Mouse (Mus musculus) lung, embryonic 14.5 days (tissue): Measurements from ENCODE around the gene Lao1. TPM values are rescaled to one million over a fixed set of nuclear protein-coding genes. Genes with fewer than 3 reads are reported as not detected.

Experiments used
- ATAC-seq: fragments of 200-750 bp; cut with Nextera tagmentation; 2 replicates; pipeline ENCODE4 v1.8.0; 2017; ENCODE audit warnings: mild to moderate bottlenecking, moderate TSS enrichment, moderate library complexity; ENCODE audit not compliant: insufficient read depth
- DNase-seq: peaks from one replicate; pipeline ENCODE4 v3.0.0-alpha.2; 2015
- H3K27ac ChIP-seq: fragments of 300-500 bp; sonication (generic); 2 replicates; pipeline ENCODE4 v1.5.1; 2014; ENCODE audit warnings: low read depth, mild to moderate bottlenecking, moderate library complexity
- H3K27me3 ChIP-seq: fragments of 300-500 bp; sonication (generic); 2 replicates; pipeline ENCODE4 v1.6.1; 2014; ENCODE audit warnings: low read length, control low read depth; ENCODE audit not compliant: insufficient read depth
- H3K36me3 ChIP-seq: fragments of 300-500 bp; sonication (generic); 2 replicates; pipeline ENCODE4 v1.6.1; 2014; ENCODE audit warnings: control low read depth; ENCODE audit not compliant: insufficient read depth
- H3K4me1 ChIP-seq: fragments of 300-500 bp; sonication (generic); 2 replicates; pipeline ENCODE4 v1.6.1; 2014; ENCODE audit warnings: antibody characterized with exemption, control low read depth; ENCODE audit not compliant: insufficient read depth
- H3K4me2 ChIP-seq: fragments of 300-500 bp; sonication (generic); 2 replicates; pipeline ENCODE4 v1.6.1; 2014; ENCODE audit warnings: mild to moderate bottlenecking
- H3K4me3 ChIP-seq: fragments of 300-500 bp; sonication (generic); 2 replicates; pipeline ENCODE4 v1.5.1; 2014; ENCODE audit warnings: low read depth, low read length
- H3K9ac ChIP-seq: fragments of 300-500 bp; sonication (generic); 2 replicates; pipeline ENCODE4 v1.6.1; 2014
- H3K9me3 ChIP-seq: fragments of 300-500 bp; sonication (generic); 2 replicates; pipeline ENCODE4 v1.6.1; 2016; ENCODE audit warnings: low read depth, low read length, control low read depth
- CTCF ChIP-seq: IDR thresholded peaks from 2 replicates; pipeline ENCODE4 v1.5.1; 2016; ENCODE audit warnings: antibody characterized with exemption, low read depth
- WGBS: fragments of 180-500 bp; shearing (Covaris S2); extraction: QIAGEN DNeasy Blood & Tissue Kit; methylation state at CpG from one replicate; pipeline ENCODE4 v1.1.7; 2014; 5-methylcytosine and 5-hydroxymethylcytosine counted together
- polyA plus RNA-seq: library from polyadenylated mRNA; unstranded; fragments of >200 nt; fragmentation: Nextera tagmentation; extraction: Ambion mirVana; gene quantifications from 2 replicates; pipeline ENCODE4 v1.2.1, GENCODE M21; 2014

Lao1 gene
- polyA plus RNA-seq, 1 experiment from 2014 or later = not detected

DNA sequence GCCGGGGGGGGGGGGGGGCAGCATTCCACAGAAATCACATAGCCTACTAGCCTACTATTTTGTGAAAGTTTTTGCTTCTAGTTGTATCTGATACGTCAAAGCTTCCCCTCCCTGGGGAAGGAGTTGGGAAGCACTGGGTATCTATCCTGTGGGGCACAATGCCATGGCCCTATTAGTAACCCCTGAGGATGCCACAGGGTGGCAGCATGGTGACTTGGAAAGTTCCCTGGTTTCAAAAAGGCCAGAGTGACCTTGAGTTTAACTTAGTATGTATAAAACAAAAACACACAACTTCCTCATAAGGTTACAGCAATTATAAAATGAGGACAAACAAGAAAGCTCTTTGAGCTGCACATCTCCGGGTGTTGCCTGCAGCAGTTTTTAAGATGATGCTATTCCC, 42.8 kb downstream of the Lao1 start:
- DNase-seq (peak; percentile 64), ATAC-seq (no peak)
- Histone ChIP-seq H3K4me2 (no peak overlapping the region), H3K9me3 (no peaks in the 10 kb centered on the region), H3K36me3 (no peaks in the 10 kb centered on the region), H3K9ac (no peak overlapping the region), H3K27ac (no peak overlapping the region), H3K4me1 (no peaks in the 10 kb centered on the region), H3K4me3 (no peak overlapping the region), H3K27me3 (no peaks in the 10 kb centered on the region)
- WGBS = 77% methylated on average over 3 of the region's 3 CpGs
- peak; percentile 60 for TF ChIP-seq CTCF

DNA sequence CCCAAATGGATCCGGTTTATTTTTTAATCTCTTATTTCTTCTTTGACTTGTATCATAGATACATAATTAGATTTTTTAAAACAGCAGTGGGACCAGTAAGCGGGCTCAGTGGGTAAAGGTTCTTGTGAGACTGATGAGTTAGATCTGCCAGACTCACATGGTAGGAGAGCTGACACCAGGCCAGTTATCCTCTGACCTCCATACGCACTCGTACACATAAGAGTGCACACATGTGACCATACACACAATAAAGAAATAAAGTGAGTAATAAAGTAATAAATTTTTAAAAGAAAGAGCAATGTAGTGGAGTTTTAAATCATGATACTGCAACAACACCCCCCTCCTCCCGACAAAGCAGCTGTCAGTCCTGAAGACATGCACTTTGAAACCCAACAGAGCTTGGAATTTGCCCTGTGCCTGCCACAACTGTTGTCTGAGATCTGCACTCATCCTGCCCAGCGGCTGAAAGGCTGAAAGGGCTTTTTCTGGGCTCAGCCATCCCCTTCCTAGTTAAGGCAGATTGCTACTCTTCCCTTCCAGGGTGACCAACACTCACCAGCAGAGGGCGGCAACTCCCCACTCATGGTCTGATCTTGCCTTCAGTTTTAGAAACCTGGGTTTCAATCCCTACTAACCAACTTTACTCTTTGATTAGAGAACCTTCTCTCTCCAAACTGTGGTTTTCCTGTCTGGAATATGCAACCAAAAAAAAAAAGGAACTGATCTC, 43.4 kb downstream of the Lao1 start:
- peak; percentile 94 for TF ChIP-seq CTCF
- Histone ChIP-seq H3K4me1 (no peaks in the 10 kb centered on the region), H3K4me2 (no peak overlapping the region), H3K27me3 (no peaks in the 10 kb centered on the region), H3K9ac (no peak overlapping the region), H3K9me3 (no peaks in the 10 kb centered on the region), H3K36me3 (no peaks in the 10 kb centered on the region), H3K27ac (no peak overlapping the region), H3K4me3 (no peak overlapping the region)
- DNase-seq (peak; percentile 94), ATAC-seq (peak; percentile 60; the same call in 1 of the 2 replicates)
- WGBS = 50% methylated on average over 7 of the region's 7 CpGs

DNA sequence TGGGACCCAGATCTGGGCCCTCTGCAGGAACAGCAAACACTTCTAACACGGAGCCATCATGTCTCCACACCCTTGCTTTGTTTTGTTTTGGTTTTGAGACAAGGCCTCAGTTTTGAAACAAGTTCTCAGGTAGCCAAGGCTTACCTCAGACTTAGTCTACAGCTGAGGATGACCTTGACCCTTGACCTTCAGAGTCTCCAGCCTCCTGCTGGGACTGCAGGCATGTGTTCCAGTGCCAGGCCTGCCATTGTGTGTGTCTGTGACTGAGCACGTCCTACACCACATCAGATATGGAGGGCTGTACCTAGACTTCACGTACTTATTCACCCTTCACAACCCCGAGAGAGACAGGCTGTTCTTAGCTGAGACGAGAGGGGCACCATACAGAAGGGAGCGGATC, 46.2 kb downstream of the Lao1 start:
- Histone ChIP-seq H3K4me2 (no peak overlapping the region), H3K27me3 (no peaks in the 10 kb centered on the region), H3K27ac (no peak overlapping the region), H3K4me3 (no peak overlapping the region), H3K9me3 (no peaks in the 10 kb centered on the region), H3K36me3 (no peaks in the 10 kb centered on the region), H3K9ac (no peak overlapping the region), H3K4me1 (no peaks in the 10 kb centered on the region)
- no peak for TF ChIP-seq CTCF
- ATAC-seq (no peak), DNase-seq (no peak)
- WGBS = 78% methylated on average over 6 of the region's 6 CpGs

DNA sequence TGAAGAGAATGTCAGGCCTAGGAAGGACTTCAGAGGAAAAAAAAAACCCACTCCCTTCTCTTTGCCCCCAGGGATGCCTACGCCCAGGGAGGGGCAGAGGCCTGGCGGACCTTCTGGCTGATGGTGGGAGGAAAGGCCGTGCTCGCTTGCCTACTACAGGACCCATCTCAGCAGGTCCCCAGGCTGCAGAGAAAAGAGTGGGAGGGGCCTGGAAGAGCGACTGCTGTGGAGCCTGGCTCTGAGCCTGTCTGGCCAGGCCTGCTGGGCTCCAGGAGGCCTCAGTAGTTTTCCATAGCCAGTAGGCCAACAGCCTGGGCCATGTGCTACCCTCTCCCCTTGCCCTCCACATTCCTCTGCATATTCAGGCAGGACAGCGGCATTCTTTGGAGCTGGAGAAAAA, 47.1 kb downstream of the Lao1 start:
- WGBS = 50% methylated on average over 6 of the region's 6 CpGs
- H3K9me3 ChIP-seq = no peaks in the 10 kb centered on the region
- H3K9ac ChIP-seq = no peak overlapping the region
- ATAC-seq = no peak
- H3K27me3 ChIP-seq = no peaks in the 10 kb centered on the region
- DNase-seq = no peak
- H3K4me1 ChIP-seq = no peaks in the 10 kb centered on the region
- no peak for TF ChIP-seq CTCF
- no peak overlapping the region for H3K4me3 ChIP-seq
- H3K36me3 ChIP-seq = no peaks in the 10 kb centered on the region
- H3K27ac ChIP-seq = no peak overlapping the region
- no peak overlapping the region for H3K4me2 ChIP-seq

DNA sequence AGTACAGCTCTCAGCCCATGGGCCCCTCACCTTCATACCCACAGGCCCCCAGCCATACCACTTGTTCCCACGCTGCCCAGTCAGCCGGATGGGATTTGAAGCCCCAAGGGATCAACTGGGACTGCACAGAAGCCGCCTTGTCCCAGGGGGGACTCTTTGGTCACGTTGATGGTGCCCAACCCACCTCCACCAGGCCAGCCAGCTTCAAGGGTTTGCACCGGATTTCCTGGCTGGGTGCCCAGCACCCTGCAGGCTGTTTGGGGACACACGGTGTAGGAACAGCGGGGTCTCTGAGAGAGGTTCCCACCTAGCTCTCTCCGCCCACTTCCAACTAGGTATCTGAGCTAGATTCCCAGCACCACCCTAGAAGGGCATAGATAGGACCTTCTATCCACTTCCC, 48.4 kb downstream of the Lao1 start:
- H3K27ac ChIP-seq = no peak overlapping the region
- no peak overlapping the region for H3K9ac ChIP-seq
- no peaks in the 10 kb centered on the region for H3K9me3 ChIP-seq
- DNase-seq = no peak
- H3K27me3 ChIP-seq = no peaks in the 10 kb centered on the region
- H3K4me3 ChIP-seq = no peak overlapping the region
- 71% methylated on average over 8 of the region's 8 CpGs for WGBS
- no peak for TF ChIP-seq CTCF
- H3K4me1 ChIP-seq = no peaks in the 10 kb centered on the region
- ATAC-seq = no peak
- H3K36me3 ChIP-seq = no peaks in the 10 kb centered on the region
- no peak overlapping the region for H3K4me2 ChIP-seq

DNA sequence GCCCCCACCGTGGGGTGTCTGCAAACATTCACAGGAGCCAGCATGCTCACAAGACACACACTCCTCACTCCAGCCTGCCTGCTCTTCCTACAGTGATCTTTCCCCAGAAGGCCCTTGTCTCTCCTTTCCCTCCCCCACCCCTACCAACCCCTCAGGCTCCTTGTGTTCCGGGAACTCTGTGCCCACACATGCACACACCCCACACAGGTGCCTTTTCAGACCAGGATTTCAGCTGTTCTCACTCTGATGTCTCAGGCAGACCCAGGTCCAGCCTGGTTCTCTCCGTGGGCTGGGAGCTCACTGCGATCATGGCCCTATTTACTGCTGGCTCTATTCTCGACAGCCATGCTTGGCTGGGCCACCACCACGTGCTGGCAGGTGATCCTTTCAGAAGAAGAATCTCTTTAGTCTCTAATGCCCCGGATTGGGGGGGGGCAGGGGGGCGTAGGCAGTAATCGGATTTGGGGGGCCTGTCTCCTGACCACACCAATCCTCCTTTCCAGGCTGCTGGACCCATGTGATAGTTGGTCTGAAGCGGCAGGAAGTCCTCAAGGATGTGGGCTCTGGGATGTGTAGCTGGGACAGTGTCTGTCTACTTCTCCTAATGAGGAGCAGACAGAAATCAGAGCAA, 49.8 kb downstream of the Lao1 start:
- ATAC-seq (no peak), DNase-seq (no peak)
- Histone ChIP-seq H3K27ac (no peak overlapping the region), H3K9me3 (no peaks in the 10 kb centered on the region), H3K27me3 (no peaks in the 10 kb centered on the region), H3K9ac (no peak overlapping the region), H3K4me3 (no peak overlapping the region), H3K4me1 (no peaks in the 10 kb centered on the region), H3K4me2 (no peak overlapping the region), H3K36me3 (no peaks in the 10 kb centered on the region)
- TF ChIP-seq CTCF = no peak
- WGBS = 54% methylated on average over 10 of the region's 10 CpGs

DNA sequence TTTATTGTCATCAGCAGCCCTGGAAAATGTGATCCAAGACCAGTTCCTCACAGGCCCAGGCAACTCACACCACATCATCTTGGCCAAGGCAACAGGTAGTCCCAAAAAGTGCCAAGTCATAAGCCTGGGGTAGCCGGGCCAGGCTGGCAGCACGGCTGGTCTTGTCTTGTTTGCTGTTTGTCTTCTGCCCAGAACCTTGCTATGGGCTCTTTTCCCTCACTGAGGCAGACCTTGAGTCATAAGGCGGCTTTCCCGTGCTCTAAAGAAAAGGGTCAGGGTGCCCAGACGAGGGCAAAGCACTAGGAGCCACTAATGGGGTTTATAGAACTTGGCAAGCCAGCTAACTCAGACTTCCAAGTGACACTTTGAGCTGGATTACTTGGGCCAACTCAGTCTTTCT, 51.7 kb downstream of the Lao1 start:
- H3K4me2 ChIP-seq = no peak overlapping the region
- H3K4me1 ChIP-seq = peaks cover under 1% of the 10 kb centered on the region; the same call in 1 of the 2 replicates
- no peak overlapping the region for H3K27ac ChIP-seq
- DNase-seq (no peak), ATAC-seq (no peak)
- H3K9me3 ChIP-seq = no peaks in the 10 kb centered on the region
- H3K27me3 ChIP-seq = no peaks in the 10 kb centered on the region
- no peaks in the 10 kb centered on the region for H3K36me3 ChIP-seq
- no peak overlapping the region for H3K4me3 ChIP-seq
- WGBS = 82% methylated on average over 5 of the region's 5 CpGs
- no peak for TF ChIP-seq CTCF
- no peak overlapping the region for H3K9ac ChIP-seq
